Mouse (Mus musculus) lung, adult 2 months (tissue): ENCODE data around the gene Spon1. TPM values are rescaled to one million over a fixed set of nuclear protein-coding genes. Genes with fewer than 3 reads are reported as not detected.

Experiments
- DNase-seq: peaks from one replicate; pipeline ENCODE4 v3.0.0; 2022
- H3K4me1 ChIP-seq: fragments of 200-500 bp; 2 replicates; pipeline ENCODE4 v1.6.1; 2011; ENCODE audit warnings: low read length; ENCODE audit not compliant: control insufficient read depth, insufficient read depth
- H3K4me3 ChIP-seq: fragments of 200-500 bp; replicated peaks from 2 replicates; pipeline ENCODE3; 2011; ENCODE audit warnings: low read depth, mild to moderate bottlenecking, control low read depth, low read length; ENCODE audit errors: extremely low read depth
- CTCF ChIP-seq: fragments of 200-500 bp; IDR thresholded peaks from 2 replicates; pipeline ENCODE4 v1.5.1; 2011; ENCODE audit warnings: mild to moderate bottlenecking, low read length, control low read depth; ENCODE audit not compliant: insufficient read depth
- POLR2A ChIP-seq: fragments of 200-500 bp; IDR thresholded peaks from 2 replicates; pipeline ENCODE4 v1.6.1; 2011; ENCODE audit warnings: low read depth, mild to moderate bottlenecking, control low read depth, low read length, borderline replicate concordance; ENCODE audit errors: extremely low read depth
- WGBS: fragments of 180-500 bp; shearing (Covaris S2); methylation state at CpG from one replicate; pipeline ENCODE4 v1.1.7; 2018; 5-methylcytosine and 5-hydroxymethylcytosine counted together
- polyA plus RNA-seq: library from polyadenylated mRNA; depleted of rRNA; stranded (reverse); fragments of >200 nt; gene quantifications from 2 replicates; pipeline ENCODE4 v1.2.3, GENCODE M21; 2012

Gene Spon1
- polyA plus RNA-seq, 1 experiment = 86.6 TPM

GRCm38 (mm10) chr7:113850389-113850788 lies 84.6 kb downstream of the Spon1 start:
- 67% methylated on average over 4 of the region's 4 CpGs for WGBS
- no peaks in the 10 kb centered on the region for H3K4me1 ChIP-seq
- H3K4me3 ChIP-seq = no peak overlapping the region
- DNase-seq = no peak
- TF ChIP-seq POLR2A (no peak), CTCF (no peak)

- no peak for DNase-seq
- Histone ChIP-seq H3K4me1 (no peaks in the 10 kb centered on the region), H3K4me3 (no peak overlapping the region)
- TF ChIP-seq CTCF = no peak
- no peak for TF ChIP-seq POLR2A
- 63% methylated on average over 4 of the region's 4 CpGs for WGBS
These were observed 89.6 kb downstream of the Spon1 start for GRCm38 (mm10) chr7:113855396-113855795.

GRCm38 (mm10) chr7:113856067-113856466 lies 90.3 kb downstream of the Spon1 start:
- no peak for DNase-seq
- WGBS = 45% methylated on average over 3 of the region's 3 CpGs
- Histone ChIP-seq H3K4me3 (no peak overlapping the region), H3K4me1 (no peaks in the 10 kb centered on the region)
- TF ChIP-seq POLR2A (no peak), CTCF (no peak)

GRCm38 (mm10) chr7:113859480-113859881 lies 93.7 kb downstream of the Spon1 start:
- WGBS = 70% methylated on average over 5 of the region's 5 CpGs
- TF ChIP-seq CTCF (no peak), POLR2A (no peak)
- no peak for DNase-seq
- no peak overlapping the region for H3K4me3 ChIP-seq
- no peaks in the 10 kb centered on the region for H3K4me1 ChIP-seq

- no peaks in the 10 kb centered on the region for H3K4me1 ChIP-seq
- DNase-seq = no peak
- no peak for TF ChIP-seq CTCF
- TF ChIP-seq POLR2A = no peak
- H3K4me3 ChIP-seq = no peak overlapping the region
- 73% methylated on average over 4 of the region's 4 CpGs for WGBS
These were observed 96.2 kb downstream of the Spon1 start for GRCm38 (mm10) chr7:113861964-113862363.

- H3K4me3 ChIP-seq = no peak overlapping the region
- H3K4me1 ChIP-seq = peaks cover 2% of the 10 kb centered on the region; the same call in 1 of the 2 replicates
- TF ChIP-seq POLR2A (no peak), CTCF (no peak)
- WGBS = 83% methylated on average over 1 of the region's 1 CpGs
- no peak for DNase-seq
These were observed 107.0 kb downstream of the Spon1 start for GRCm38 (mm10) chr7:113872846-113873245.

GRCm38 (mm10) chr7:113877451-113877850 lies 111.7 kb downstream of the Spon1 start:
- Histone ChIP-seq H3K4me3 (no peak overlapping the region), H3K4me1 (peaks cover 2% of the 10 kb centered on the region; the same call in 1 of the 2 replicates)
- WGBS = 41% methylated on average over 4 of the region's 4 CpGs
- no peak for DNase-seq
- TF ChIP-seq POLR2A (no peak), CTCF (no peak)

- H3K4me1 ChIP-seq = peaks cover 2% of the 10 kb centered on the region; the same call in 1 of the 2 replicates
- no peak overlapping the region for H3K4me3 ChIP-seq
- no peak for DNase-seq
- TF ChIP-seq POLR2A (no peak), CTCF (no peak)
- WGBS = 60% methylated on average over 5 of the region's 5 CpGs
These were observed 112.1 kb downstream of the Spon1 start for GRCm38 (mm10) chr7:113877926-113878325.

GRCm38 (mm10) chr7:113879085-113879501 lies 113.3 kb downstream of the Spon1 start:
- DNase-seq = no peak
- Histone ChIP-seq H3K4me1 (peaks cover 2% of the 10 kb centered on the region; the same call in 1 of the 2 replicates), H3K4me3 (no peak overlapping the region)
- TF ChIP-seq CTCF (no peak), POLR2A (no peak)
- 85% methylated on average over 7 of the region's 7 CpGs for WGBS

GRCm38 (mm10) chr7:113880021-113880420 lies 114.2 kb downstream of the Spon1 start:
- no peak overlapping the region for H3K4me3 ChIP-seq
- TF ChIP-seq POLR2A = no peak
- no peak for TF ChIP-seq CTCF
- DNase-seq = no peak
- peaks cover 2% of the 10 kb centered on the region; the same call in 1 of the 2 replicates for H3K4me1 ChIP-seq
- WGBS = 91% methylated on average over 3 of the region's 3 CpGs
